Mouse (Mus musculus) olfactory bulb, adult 2 months (tissue): ENCODE measurements around the gene Adi1.

ENCODE experiments used
- CTCF ChIP-seq: fragments of 200-500 bp; IDR thresholded peaks from 2 replicates; pipeline ENCODE4 v1.5.1; 2012; ENCODE audit warnings: low read depth, mild to moderate bottlenecking, low read length, moderate library complexity; ENCODE audit not compliant: insufficient read depth
- POLR2A ChIP-seq: fragments of 200-500 bp; IDR thresholded peaks from 2 replicates; pipeline ENCODE4 v1.6.1; 2012; ENCODE audit warnings: mild to moderate bottlenecking, low read depth, low read length, moderate library complexity; ENCODE audit not compliant: insufficient read depth

DNA sequence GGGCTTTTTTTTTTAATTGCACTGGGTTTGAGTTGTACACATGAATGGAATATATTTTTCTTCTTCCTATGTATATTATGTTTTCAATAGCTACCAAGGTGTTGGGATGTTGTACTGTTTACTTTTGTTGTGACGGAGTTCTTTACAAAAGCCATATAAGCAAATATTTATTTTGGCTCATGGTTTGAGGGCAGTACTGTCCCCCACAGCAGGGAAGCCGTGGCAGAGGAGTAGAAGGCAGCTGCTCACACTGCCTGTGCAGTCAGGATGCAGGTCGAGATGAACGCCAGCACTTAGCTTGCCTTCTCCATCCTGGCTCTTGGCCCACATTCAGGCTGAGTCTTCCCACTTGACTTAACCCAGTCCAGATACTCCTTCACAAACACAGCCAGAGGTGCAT lies 8.3 kb upstream of the Adi1 start:
- TF ChIP-seq CTCF (no peak), POLR2A (no peak)
